Mouse (Mus musculus) E14TG2a.4 (cell line): ENCODE measurements at regions not wholly inside any gene's neighbourhood (a gene's known extent, or its start where the extent isn't known, plus 50 kb on each side); places are given as distances from the start of the nearest gene placed in this dataset.

ENCODE experiments used
- CTCF ChIP-seq: conservative IDR thresholded peaks from 2 replicates; pipeline ENCODE4 v1.5.1; 2014; ENCODE audit warnings: low read length
- NANOG ChIP-seq: IDR thresholded peaks from 2 replicates; pipeline ENCODE4 v1.6.1; 2014; ENCODE audit warnings: borderline replicate concordance, low read length, mixed read lengths

DNA sequence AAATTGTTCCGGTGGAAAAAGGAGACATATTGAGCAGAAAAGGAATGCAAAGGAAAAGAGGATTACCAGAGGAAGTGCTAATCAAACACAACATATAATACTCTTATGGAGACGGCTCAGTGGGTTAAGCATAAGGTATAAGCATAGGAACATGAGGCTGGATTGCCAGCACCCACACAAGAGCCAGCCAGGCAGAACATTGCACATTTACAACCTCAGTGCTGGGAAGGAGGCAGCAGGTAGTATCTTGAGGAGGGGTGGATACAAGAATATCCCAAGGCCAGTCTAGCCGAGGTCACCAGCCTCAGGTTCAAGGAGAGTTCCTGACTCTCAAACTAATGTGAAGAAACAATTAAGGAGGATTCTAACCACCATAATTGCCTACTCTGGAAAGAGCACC is 138.0 kb downstream of the Emp1 start:
- TF ChIP-seq NANOG (no peak), CTCF (no peak)
